Comparison of ENCODE assay signal across 8 mouse cellular contexts in the genomic region with DNA sequence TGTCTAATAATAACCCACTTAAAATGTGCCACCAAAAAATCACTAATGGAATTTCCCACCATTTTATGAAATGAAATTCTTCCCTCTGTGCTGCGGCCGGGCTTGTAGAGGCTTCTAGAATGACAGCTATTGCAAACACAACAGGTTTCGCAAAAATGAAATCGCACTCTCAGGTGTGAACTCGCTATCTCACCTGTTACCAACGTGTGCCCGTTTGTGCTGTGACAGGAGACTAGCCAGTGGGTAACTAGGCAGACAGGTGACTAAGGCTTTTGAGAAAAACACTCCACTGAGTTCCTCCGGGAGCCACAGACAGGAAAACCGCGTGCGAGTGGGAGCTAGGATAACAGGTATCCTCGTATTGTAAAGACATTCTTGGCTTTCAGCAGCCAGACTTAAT. TPM values are rescaled to one million over a fixed set of nuclear protein-coding genes. Genes with fewer than 3 reads are reported as not detected.
DNase-seq lines count a peak whose midpoint lies in the region; ATAC-seq and TF ChIP-seq lines count a peak whose summit lies in the region.

Gene Dctd, plus strand, starts transcription at position 301 of the 400 bp plus-strand sequence.

- no peaks in the 10 kb centered on the region for H3K27me3 ChIP-seq in lung, postnatal 0 days (replicated peaks; ENCODE audit: insufficient read depth, low read length)
- H3K27me3 ChIP-seq in limb, embryonic 10.5 days (ENCODE audit: low read depth, poor library complexity, severe bottlenecking) = peaks cover 11% of the 10 kb centered on the region; the same call in 1 of the 2 replicates
- H3K27me3 ChIP-seq in stomach, embryonic 16.5 days (ENCODE audit: control insufficient read depth, insufficient read depth, low read length) = no peaks in the 10 kb centered on the region

- no peak for TF ChIP-seq EP300 in lung, postnatal 0 days (IDR thresholded peaks at IDR 0.05)

- no peak for ATAC-seq in lung, postnatal 0 days
- ATAC-seq in stomach, embryonic 16.5 days (ENCODE audit: insufficient read depth, low FRiP score) = no peak

- TF ChIP-seq CTCF in lung, postnatal 0 days (IDR thresholded peaks at IDR 0.05) = no peak

- no peak for DNase-seq in adrenal gland, postnatal 4 days (ENCODE audit: low spot score in 2 of 2)
- DNase-seq in adrenal gland, postnatal 25 days = no peak
- DNase-seq in lung, postnatal 0 days (ENCODE audit: low spot score) = no peak
- DNase-seq in lung, postnatal 14 days = no peak
- DNase-seq in limb, embryonic 10.5 days (ENCODE audit: low spot score) = no peak
- DNase-seq in right cerebral cortex, postnatal 10 days (ENCODE audit: low spot score in 2 of 2) = no peak
- no peak for DNase-seq in layer of hippocampus, adult 9-11 months

- H3K4me1 ChIP-seq in lung, postnatal 0 days (ENCODE audit: insufficient read depth, low read depth, low read length) = no peaks in the 10 kb centered on the region
- peaks cover 21% of the 10 kb centered on the region for H3K4me1 ChIP-seq in limb, embryonic 10.5 days
- 0 out of 2 replicates have a peak, but pooled peaks cover 5% of the 10 kb centered on the region for H3K4me1 ChIP-seq in stomach, embryonic 16.5 days (ENCODE audit: control insufficient read depth, insufficient read depth, low read length)

- H3K4me3 ChIP-seq in lung, postnatal 0 days (ENCODE audit: low read depth, low read length) = no peak within 1 kb of the TSS
- H3K4me3 ChIP-seq in limb, embryonic 10.5 days = no peak within 1 kb of the TSS
- peak within 1 kb of the TSS; percentile 41; the same call in 1 of the 2 replicates for H3K4me3 ChIP-seq in stomach, embryonic 16.5 days (replicated peaks; ENCODE audit: low read length)

- 69% methylated on average over 12 of the region's 12 CpGs for WGBS in lung, postnatal 0 days
- WGBS in limb, embryonic 10.5 days = 91% methylated on average over 12 of the region's 12 CpGs
- WGBS in stomach, embryonic 16.5 days = 87% methylated on average over 12 of the region's 12 CpGs

- no peaks in the 10 kb centered on the region for H3K9me3 ChIP-seq in lung, postnatal 0 days (ENCODE audit: low read length)
- no peaks in the 10 kb centered on the region for H3K9me3 ChIP-seq in limb, embryonic 10.5 days (replicated peaks)
- H3K9me3 ChIP-seq in stomach, embryonic 16.5 days (replicated peaks; ENCODE audit: control insufficient read depth, low read length) = no peaks in the 10 kb centered on the region

- no peak within 1 kb of the TSS for H3K27ac ChIP-seq in lung, postnatal 0 days (ENCODE audit: low read length)
- no peak within 1 kb of the TSS for H3K27ac ChIP-seq in limb, embryonic 10.5 days
- no peak within 1 kb of the TSS for H3K27ac ChIP-seq in stomach, embryonic 16.5 days (ENCODE audit: low read length)

- no peak within 1 kb of the TSS for H3K9ac ChIP-seq in lung, postnatal 0 days (replicated peaks; ENCODE audit: low read depth)
- H3K9ac ChIP-seq in stomach, embryonic 16.5 days (ENCODE audit: low read length) = no peak within 1 kb of the TSS

- H3K4me2 ChIP-seq in lung, postnatal 0 days (replicated peaks; ENCODE audit: low read depth, low read length) = peak within 1 kb of the TSS; percentile 45; the same call in 1 of the 2 replicates
- H3K4me2 ChIP-seq in stomach, embryonic 16.5 days (ENCODE audit: low read depth, low read length) = peak within 1 kb of the TSS; percentile 64

- no peaks in the 10 kb centered on the region for H3K36me3 ChIP-seq in lung, postnatal 0 days (ENCODE audit: insufficient read depth, low read length)
- no peaks in the 10 kb centered on the region for H3K36me3 ChIP-seq in limb, embryonic 10.5 days
- H3K36me3 ChIP-seq in stomach, embryonic 16.5 days (ENCODE audit: control insufficient read depth, insufficient read depth, low read length) = no peaks in the 10 kb centered on the region

RNA-seq across cellular contexts. Expression of gene Dctd, which starts in this region (rescaled TPM):
- 10 to 100 TPM; 16.3 to 18.0 TPM for total RNA-seq in adrenal gland, postnatal 4 days (2021)
- 6.1 and 6.5 TPM in 2 replicates for total RNA-seq in adrenal gland, postnatal 25 days (2021)
- polyA plus RNA-seq in lung, postnatal 0 days (2015; fragmentation: Nextera tagmentation; extraction: Ambion mirVana) = 1.5 and 1.9 TPM in 2 replicates
- polyA plus RNA-seq in limb, embryonic 10.5 days (2016; fragmentation: Nextera tagmentation; extraction: Ambion mirVana) = 61.9 and 72.0 TPM in 2 replicates
- 22.6 and 23.5 TPM in 2 replicates for polyA plus RNA-seq in stomach, embryonic 16.5 days (2015; fragmentation: Nextera tagmentation; extraction: Ambion mirVana)
